Mouse (Mus musculus) monocyte, adult 2 months (primary cell): ENCODE results near the gene Glipr1l2.
A peak's percentile ranks its signal among the peaks of the same experiment; 100 is the strongest.
"Not testable (repeated sequence)": the region's sequence is repeated elsewhere in the genome, so short reads cannot be mapped to it uniquely, and the experiment has no call there.

Experiments
- DNase-seq, 2 experiments: peaks; one replicate each; pipeline ENCODE4 v3.0.0; 2022; ENCODE audit warnings: low spot score in 2 of 2, low read depth in 1 of 2

The Glipr1l2 gene

GRCm38 (mm10) chr10:112083157-112083556 lies at the start of gene Glipr1l2:
TSS of gene Glipr1l2 (plus strand) at chr10:112083354.
- no peak for DNase-seq

GRCm38 (mm10) chr10:112043523-112043922 lies 39.6 kb upstream of the Glipr1l2 start:
- not testable (repeated sequence) for DNase-seq

DNA sequence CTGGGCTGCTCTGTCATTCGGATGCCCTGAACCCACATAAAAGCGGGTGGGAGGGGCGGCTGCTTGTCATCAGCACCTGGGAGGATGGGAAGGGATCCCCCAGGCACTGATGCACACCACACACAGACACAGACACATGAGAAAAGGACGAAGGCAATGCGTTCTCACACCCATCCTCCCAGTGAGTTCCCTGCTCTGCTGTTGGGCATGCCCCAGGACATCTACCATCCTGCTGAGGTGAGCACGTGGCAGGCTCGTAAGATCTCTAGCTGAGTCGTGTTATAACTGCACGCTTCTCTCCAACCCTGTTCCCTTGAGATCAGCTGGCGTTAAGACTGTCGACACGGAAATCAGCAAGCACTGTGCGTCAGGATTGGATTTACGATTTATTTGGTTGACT lies 38.9 kb upstream of the Glipr1l2 start:
- not testable (repeated sequence) for DNase-seq

GRCm38 (mm10) chr10:112051220-112051619 lies 31.9 kb upstream of the Glipr1l2 start:
- no peak for DNase-seq

GRCm38 (mm10) chr10:112051956-112052355 lies 31.2 kb upstream of the Glipr1l2 start:
- not testable (repeated sequence) for DNase-seq

GRCm38 (mm10) chr10:112059702-112060582 lies 23.2 kb upstream of the Glipr1l2 start, which contains the start of gene Glipr1l1:
TSS of gene Glipr1l1 (plus strand) at chr10:112060189.
- DNase-seq = peak in 1 of 2 experiments; percentile 1

DNA sequence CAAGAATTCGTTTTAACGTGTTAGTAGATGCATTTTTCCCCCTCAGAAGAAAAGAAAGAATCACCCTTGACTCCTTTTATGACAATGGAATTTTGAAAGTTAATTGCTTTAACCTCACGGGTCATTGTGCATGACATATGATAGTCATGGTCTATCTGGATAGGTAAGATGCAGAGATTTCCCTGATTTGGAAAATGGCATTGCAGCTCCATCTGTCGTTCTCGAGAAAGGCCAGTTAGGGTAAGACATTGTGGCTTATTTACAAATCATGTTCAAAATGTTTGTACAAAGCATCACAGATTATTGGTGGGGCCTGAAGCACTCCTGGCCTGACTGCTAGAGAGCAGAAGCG lies 22.6 kb upstream of the Glipr1l2 start:
- not testable (repeated sequence) for DNase-seq

DNA sequence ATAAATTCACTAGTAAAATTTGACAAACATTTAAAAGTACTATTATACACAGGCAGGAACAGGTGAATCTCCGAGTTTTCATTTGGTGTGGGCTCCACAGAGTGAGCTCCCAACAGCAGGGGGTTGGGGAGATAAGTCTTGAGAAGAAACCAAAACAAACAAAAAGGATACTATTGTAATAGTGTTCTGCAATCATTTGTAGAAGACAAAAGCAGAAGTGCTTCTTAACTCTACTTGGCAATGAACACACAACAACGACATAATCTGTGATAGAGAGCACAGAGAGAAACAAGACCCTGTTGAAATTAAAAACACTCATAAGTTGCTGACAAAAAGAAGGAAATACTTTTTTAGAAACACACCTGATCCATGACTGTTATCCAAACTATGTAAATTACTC lies 3.1 kb upstream of the Glipr1l2 start:
- no peak for DNase-seq

DNA sequence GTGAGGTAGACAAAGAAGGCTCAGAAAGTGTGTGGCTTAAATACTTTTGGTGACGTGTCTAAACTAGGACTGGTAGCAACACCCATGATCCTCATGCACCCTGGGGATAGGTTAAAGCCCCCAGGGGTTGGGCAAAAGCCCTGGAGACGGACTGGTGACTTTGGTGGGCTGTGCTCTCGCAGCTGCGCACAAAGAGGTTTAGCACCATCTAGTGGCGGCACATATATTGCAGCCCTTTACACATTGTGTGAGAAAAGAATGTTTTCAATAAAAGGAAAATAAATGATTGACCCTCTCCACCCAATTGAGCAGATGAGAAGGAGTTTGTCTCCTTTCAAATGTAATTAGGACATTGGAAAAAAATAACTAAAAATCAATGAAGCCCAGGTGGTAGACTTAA lies 22.6 kb downstream of the Glipr1l2 start:
- DNase-seq = peak in 1 of 2 experiments; percentile 28

DNA sequence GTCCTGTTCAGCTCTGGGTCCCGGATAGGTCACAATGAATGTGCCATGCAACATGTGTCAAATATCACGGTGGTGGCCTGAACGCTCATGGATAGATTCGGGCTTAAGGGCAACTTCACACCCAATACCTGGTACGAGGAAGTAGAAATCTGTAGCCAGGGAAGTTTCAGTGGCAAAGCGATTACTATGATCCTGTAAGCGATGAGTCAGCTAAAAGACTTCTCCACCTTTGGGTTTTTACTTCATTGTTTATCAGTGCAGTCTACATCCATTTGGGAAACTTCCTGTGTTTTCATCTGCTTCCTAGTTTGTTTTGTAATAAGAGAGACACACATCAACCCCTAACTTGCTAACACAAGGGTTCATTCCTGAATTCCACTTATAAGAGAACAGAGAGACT lies 27.2 kb downstream of the Glipr1l2 start:
- no peak for DNase-seq

GRCm38 (mm10) chr10:112125090-112125489 lies 41.9 kb downstream of the Glipr1l2 start:
- DNase-seq = not testable (repeated sequence)

GRCm38 (mm10) chr10:112127682-112128230 lies 44.6 kb downstream of the Glipr1l2 start:
- DNase-seq = not testable (repeated sequence)

DNA sequence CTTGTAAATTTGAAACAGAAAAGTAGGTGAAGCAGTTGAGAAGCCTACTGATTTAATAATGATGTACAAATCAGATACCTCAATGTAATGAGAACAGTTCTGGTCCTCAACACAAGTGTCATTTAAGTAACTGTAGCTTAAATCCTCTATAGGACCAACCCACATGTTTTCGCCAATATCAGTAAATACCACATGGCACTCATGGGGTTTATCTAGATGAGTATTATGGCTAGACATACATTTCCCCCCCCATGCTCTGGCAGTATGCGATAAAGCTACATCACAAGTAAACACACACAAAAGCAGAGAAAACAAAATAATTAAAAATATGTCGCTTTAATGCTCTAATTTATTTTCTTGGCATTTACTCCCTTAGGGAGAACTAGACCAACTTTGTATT lies 49.0 kb downstream of the Glipr1l2 start:
- no peak for DNase-seq

DNA sequence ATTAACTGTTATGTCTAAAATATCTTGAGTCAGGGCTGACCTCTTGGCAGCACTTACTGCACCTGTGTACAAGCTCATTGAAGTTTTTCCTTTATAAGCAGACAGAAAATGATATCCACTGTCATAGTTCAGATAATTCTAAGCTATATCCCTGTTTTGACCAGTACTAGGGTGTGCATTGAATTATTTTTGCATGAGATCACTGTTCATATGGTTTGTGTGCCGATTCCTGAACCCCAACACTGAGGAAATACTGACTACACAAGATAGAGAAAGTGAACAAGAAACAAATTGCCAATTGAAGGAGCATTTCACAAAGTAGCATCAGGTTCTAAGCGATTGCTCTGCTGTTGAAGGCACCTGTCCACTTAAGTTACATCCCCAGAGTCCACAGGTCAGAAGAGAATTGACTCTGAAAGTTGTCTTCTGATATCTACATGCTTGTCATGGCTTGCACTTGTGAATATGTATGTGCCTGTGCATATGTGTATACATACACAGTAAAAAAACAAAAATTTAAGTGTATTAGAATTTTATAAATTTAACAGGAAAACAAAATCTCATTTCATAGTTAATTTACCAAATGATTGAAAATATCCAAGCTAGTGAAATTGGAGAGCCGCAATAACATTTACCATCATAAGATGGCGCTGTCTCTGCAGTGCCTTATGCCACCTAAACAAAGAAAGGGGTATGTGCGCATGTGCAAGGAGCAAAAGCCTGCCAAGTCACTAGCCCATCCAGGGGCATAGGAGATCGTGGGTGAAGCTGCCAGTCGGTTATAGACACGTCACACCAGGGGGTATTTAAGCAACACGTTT lies 55.1 kb downstream of the Glipr1l2 start:
- peak; percentile 1 to 19 for DNase-seq

DNA sequence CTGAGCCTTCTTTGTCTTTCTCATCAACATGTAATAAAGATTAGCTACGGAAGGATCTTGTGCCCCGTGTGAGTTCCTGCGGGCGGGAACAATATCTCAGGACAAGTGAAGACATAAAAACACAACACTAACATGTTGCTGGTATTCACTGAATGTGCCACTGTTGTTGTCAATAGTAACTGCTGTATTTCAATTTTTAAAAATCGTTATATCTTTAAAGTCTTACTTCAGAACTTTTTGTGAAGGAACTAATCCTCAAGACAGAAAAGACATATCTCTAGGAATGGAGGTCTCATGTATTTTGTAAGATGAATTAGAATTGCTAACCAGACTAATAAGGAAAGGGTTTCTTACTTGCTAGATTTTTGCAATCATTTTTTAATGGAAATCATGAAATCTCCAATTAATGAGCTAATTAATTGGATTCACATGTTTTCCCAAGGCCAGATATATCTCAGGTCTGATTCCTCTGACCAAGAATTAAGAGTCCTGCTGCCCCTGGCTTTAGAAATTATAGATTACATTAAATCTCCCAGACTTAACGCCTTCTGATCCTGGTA lies 55.8 kb downstream of the Glipr1l2 start:
- DNase-seq = no peak

GRCm38 (mm10) chr10:112139834-112140233 lies 56.7 kb downstream of the Glipr1l2 start:
- DNase-seq = no peak
